Mouse (Mus musculus) layer of hippocampus, postnatal 36 days (tissue): ENCODE data around the gene Nbas. TPM values are rescaled to one million over a fixed set of nuclear protein-coding genes. Genes with fewer than 3 reads are reported as not detected.

ENCODE experiments used
- DNase-seq, 2 experiments: peaks; one replicate each; pipeline ENCODE4 v3.0.0; 2022
- total RNA-seq, 2 experiments: library from RNA; stranded (reverse); gene quantifications; 2 replicates each; pipeline ENCODE4 v1.2.3; 2021

The Nbas gene
- total RNA-seq, 2 experiments from 2014 or later, result 30.5 to 33.2 TPM

DNA sequence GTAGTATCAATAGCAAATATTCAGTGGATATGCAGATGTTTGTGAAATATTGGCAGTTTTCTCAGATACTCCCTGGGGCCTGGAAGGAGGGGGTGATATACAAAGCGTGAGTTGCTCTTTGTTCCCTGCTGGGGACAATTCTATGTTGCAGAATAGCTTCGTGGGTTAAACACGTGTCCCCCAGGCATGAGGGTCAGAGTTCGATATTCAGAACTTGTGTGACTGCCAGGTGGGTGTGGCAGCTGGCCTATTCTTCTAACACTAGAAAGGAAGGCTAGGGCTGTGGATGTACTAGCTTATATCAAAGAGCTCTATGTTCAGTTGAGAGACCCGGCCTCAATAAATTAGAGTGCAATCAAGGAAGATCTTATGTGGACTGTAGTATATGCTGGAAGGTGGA, 274.9 kb downstream of the Nbas start:
- DNase-seq, result no peak

DNA sequence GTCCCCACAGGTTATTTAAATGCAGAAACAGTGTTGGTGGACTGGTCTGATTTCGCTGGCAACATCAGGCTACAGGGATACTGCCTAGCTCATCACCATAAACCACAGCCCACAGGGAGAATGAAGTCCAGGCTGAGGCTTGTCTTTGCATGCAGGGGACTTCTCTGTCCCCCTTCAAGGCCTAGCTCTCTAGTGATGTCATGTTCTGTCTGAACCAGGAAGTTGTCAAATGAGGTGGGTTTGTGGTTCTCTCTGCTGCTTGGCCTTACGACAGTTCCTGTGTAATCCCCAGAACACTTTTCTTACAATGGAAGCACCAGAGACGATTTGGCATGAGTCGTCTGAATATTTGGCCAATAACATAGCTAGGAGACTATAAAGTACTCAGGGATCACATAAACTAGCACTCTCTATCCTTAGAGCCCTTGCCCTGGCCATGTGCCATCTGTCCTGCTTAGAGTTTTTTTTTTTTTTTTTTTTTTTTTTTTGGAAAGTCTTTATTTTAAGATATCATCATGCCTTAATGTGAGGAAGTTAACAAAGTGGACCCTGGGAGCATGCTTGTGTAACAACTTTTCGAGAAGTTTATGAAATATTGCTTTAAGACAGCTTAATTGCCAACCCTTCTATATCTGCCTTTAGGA, 294.8 kb downstream of the Nbas start:
- no peak for DNase-seq

DNA sequence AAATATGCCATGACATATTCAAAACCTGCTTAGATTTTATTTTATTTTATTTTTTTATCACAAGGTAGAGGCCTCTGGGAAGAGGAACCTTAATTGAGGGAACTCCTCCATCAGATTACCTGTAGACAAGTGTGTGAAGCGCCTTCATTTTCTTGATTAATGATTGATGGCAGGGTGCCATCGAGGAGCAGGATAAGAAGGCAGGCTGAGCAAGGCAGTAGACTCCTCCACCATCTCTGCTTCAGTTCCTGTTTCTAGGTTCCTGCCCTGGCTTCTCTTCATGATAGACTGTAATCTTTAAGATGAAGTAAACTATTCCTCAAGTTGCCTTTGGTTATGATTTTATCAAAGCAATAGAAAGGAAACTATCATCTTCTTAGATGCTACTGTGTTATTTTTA, 295.4 kb downstream of the Nbas start:
- DNase-seq, result no peak

DNA sequence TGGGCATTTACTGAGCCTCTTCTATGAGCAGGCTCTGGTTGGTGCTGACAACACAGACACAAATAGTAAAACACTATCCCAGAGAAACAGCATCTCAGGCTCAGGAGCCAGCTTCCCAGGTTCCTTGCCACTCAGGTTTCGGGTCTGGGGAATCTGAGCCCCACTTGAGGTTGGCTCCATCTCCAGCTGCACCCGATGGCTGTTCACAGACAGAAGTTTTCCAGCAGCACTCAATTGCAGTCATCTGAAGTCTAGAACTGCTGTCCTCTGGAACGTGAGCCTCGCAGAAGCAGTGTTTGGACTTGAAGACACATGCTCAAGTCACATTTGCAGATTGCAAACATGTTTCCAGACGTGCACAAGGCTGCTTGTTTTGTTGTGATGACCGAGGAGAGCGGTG, 297.5 kb downstream of the Nbas start:
- DNase-seq, result no peak

DNA sequence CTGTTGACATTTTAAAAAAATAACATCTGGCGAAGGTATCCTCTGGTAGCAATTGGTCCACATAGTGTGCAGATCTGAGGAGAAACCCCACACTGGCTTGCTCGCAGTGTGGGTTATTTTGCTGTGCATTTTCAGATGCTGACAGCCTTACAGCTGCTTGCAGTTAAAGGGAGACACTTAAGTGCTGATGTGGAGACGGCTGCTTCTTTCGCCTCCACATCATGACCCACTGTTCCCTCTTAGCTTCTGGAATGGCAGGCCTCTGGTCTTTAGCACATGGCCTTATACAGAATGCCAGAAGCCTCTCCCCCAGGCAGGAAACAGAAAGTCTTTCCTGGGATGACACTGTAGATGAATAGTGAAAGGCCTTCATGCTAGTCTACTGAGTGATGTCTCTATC, 306.2 kb downstream of the Nbas start:
- no peak for DNase-seq

DNA sequence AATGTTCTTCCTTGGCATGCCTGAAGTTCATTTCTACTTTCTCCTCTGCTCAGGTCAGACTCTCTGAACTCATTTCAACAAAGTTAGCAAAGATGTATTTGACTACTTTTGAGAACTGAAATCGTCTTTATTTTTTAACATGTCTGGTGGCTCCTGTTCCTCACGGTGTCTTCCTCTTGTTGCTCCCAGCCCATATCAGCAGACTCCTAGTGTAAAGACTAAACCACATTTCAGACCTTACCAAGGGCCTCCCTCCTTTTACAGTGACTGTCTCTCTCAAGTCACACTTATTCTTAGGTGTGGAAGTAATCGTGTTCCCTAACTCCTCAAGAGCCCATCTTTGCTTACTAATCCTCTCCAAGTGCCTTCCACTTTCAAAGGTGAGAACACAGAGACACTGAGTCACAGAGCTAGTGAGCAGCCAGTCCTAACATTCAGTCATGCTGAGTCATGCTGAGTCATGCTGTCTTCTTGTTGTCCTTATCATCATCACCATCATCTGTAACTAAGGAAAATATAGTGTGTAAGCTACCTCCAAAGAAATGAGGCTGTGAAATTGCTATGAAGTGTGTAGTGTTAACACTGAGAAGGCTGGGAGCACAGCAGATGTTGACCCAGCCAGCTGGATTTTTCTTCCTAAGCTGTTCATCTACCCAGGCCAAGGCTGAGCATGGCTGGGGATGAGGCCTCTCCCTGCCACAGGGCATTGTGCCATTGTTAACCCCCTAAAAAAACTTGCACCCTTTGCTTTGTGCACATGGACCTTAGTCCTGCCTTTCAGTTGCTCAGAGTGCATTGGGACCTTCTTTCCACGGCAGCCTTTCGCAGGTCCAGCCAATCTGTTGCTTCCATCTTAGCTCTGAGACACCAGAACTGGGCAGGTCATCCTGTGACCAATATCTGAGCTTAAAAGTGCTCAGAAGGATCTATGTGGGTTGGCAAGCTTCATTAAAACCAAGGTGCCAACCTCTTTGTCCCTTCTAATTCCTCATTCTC, 307.0 kb downstream of the Nbas start:
- DNase-seq, result no peak

DNA sequence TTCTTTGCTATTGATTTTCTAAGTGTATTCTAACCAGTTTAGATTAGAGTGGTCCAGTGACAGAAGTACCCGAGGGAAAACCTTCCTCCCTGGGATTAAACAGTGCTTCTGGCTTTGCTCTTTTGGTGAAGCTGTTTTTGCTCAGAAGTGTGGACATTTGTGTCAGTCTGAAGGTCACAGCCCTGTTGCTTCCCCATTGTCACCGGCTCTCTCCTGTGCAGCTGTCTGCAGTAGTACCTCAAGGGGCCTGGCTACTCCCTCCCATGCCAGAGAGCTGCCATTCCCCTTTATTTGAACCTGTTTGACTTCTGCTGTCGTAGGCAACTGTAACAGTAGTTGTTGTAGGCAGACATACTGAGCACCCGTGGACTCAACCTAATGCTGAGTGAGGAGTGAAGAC, 307.8 kb downstream of the Nbas start:
- no peak for DNase-seq

DNA sequence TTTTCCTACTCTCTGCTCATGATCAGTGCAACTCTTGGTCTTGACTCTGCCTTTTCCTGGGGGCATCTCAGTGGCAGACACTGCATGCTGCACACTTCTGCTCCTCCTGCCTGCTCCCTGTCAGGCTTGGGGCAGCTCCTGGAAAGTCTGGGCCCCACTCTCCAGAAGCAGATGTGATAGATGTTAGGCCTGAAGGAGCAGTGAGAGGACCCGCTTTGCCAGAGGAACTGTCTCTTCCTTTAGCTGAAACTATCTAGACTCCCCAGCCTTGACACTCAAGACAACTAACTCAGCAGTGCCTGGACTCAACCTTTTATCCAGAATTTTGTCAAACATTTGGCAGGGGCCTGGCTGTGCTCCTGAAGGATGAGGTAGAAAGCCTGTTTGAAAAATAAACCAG, 311.9 kb downstream of the Nbas start:
- no peak for DNase-seq

DNA sequence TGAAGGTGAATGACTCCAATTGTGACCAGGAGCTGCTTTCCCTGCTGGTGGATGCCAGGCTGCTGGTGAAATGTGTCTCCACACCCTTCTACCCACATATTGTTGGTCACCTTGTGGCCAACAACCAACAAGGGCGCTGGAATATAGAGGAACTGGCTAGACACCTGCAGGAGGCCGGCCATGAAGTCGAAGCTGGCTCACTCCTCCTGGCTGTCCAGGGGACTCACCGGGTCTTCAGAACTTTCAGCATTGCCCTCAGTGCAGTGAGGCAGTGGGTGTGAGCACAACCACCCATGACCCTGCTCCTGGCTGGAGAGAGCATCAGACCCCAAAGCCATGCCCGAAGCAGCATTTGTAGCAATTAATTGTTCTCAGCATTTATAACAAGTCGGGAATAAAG, 314.5 kb downstream of the Nbas start:
- no peak for DNase-seq

DNA sequence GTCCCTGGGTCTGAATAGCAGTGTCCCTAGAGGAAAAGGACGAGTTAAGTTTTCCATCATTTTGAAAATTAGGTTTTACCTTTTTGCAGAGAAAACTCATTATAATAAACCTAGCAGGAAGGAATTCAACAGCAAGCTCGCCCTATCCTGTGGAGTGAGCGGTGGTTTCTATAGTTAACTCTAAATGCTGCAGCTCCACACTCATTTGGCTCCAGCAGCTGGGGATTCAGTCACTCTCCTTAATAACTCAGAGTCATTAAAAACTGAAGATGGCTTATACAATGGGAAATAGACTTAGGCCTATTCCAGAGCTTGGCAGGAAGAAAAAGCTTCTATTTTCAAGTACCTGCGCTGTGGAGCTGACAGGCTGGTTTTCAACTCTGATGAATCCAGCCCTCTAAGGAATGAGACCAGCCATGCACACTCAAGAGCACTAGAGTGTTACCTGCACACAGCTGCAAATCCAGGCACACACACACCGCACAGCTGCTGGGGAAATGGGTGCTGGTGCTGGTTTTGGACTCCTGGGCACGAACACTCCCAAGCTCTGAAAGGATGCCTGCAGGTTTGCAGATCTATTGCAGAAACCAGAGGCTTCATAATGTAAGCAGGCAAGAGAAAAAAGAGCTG, 316.7 kb downstream of the Nbas start:
- DNase-seq, result no peak

DNA sequence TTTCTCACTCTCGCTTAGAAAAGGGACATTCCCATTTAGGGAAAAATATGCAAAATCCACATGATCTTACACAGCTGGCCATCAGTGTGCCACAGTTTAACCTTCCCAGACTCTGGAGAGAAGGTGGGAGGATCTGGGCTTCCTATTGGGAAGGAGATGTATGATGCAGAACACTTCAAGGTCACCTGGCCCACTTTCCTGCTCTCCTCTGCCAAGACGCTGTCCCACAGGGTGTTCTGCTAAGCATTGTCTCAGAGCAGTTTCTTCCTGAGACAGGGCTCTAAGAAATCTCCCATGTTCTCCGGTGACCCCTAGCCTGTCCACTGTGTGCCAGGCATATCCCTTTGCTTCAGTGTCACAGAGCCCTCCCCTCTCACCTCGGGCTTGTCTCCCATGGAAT, 318.7 kb downstream of the Nbas start:
- DNase-seq, result no peak

DNA sequence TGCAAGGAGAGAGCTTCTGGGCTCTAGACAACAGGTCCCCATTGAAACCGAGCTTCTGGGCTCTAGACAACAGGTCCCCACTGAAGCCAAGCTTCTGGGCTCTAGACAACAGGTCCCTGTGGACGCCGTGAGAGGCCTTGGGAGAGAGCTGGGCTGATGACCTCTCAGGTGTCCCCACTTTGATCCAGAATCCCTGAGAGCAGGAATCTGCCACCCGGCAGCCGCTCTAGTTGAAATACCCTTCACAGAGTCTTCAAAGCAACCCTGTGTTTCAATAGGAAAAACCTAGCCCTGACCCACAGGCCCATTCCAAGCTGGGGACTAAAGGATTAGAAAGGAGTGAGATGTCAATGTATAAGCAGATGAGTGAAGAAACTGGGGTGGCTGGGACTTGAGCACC, 320.1 kb downstream of the Nbas start:
- DNase-seq, result no peak

DNA sequence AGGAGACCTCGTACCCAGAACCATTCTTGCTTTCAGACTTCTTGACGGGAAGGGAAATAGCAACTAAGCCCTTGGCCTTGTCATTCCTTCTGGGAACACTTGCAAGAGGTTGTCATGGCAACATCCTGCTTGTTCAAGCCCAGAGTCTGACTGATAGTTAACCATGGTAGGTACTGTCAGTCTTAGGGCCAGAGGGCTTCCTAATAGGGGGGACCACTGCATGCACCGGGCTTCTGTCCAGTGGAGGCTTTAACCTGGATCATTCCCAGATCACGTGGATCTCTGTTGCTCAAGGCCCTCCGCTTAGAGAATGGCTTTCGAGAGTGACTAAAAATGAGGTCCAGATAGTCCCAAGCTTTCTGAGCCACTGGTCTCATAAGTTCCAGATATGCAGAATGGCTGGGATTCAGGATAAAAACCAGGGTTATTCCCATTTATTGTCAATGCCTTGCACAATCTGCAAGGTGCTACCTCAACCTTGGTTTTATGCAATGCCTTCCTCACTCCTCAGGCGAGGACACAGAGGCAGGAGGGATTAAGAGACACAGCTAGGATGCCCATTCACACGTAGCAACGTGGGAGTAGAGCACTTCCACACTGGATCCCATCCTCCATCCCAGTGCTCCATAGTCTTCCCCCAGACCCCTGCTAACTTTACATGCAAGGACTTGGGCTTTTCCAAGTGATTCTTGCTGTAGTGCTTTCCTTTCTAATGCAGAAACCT, 326.0 kb downstream of the Nbas start:
- peak; percentile 9 to 12 for DNase-seq

DNA sequence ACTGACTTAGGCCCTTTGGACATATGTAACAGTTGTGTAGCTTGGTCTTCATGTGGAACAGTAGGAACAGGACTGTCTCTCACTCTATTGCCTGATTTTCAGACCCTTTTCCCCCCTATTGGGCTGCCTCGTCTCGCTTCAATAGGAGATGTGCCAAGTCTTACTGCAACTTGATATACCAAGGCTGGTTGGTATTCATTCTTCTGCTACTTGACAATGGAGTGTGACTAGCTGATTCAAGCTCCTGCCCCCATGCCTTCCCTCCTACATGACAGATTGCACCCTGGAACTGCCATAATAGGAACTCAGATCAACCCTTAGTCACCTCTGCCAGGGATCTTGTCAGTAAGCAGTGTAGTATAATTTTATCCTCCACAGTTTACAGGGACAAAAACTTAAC, 328.1 kb downstream of the Nbas start:
- no peak for DNase-seq

DNA sequence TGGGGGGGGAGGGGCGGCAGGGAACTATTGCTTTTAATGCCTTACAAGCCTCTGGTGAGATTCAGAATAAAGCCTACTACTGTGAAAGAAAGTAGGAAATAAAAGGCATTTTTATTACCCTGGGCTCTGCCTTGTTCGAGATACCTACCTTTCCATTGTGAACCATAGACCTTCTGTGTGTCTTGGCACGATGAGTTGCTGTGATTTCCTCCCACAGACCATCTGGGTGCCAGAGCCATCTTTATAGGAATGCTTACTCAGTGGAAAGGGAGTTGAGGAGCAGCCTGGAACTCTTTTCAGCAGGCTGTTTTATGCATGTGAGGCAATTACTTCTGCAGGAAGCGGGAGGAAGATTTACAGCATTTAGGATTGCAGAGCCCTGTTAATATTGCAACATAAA, 329.6 kb downstream of the Nbas start:
- DNase-seq, result peak; percentile 71 to 79

DNA sequence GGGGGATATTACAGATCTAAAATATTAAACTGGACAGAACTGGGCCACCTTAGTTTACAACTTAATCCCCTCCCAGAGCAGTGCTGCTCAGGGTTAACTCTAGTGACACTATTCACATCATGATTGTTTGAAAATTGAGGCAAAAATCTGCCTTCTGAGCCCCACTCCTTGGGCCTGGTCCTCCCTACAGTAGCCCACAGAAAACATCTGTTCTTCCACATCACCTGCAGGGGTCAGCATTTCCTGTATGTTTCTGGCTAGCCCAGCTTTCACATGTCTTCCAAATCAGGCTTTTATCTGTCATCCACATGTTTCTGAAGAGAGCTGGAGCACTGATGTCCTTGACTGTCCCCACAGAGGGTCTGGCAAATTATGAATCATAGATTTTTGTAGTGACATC, 333.5 kb downstream of the Nbas start:
- no peak for DNase-seq

DNA sequence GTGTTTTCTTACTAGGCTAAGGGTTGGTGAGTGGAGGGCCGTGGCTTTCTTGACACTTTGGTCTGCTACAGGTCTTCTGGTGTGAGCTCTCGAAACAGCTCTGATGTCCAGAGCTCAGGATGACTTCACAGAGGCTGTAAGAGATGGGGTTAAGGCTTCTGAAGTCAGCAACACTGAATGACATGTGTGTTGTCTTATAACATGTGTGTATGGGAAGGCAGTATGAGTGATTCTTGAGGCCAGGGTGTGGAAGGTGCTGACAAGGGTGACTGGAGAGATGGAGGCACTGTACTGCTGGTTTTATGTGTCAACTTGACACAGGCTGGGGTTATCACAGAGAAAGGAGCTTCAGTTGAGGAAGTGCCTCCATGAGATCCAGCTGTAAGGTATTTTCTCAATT, 338.1 kb downstream of the Nbas start:
- DNase-seq, result no peak

DNA sequence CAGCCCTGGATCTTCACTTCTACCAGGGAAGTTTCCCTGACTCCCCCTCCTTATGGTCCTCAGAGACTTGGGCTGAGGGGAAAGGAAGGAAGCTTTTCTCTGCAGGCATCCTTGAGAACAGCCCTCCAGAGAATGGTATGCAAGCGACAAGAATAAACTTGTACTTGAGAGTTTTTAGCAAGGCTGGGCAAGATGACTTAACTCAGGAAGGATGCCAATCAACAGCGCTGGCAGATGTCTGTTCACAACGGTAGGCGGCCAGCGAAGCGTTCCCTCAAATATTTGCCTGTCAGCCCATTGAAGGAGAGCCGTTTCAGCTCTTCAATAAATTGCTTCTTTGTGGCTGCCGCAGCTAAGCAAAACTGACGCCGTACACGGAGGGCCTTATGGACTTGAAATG, 340.1 kb downstream of the Nbas start:
- peak; percentile 36 to 62 for DNase-seq

DNA sequence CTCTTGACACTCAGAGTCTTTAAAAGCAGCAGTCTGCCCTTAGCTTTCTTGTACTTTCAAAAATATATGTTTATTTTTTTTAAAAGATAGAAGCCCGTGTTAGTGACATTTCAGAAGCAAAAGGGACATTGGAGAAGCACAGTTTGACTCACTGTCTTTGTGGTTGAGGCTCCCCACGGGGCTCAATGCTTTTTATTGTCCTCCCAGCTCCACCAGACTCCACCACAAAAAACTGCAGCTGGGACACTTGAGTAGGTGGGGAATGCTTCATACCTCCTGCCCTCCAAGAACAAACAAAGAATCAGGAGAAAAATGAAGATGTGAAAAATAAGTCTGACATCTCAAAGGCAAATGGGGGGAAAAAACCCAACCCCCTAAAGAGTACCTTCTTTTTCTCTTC, 344.1 kb downstream of the Nbas start:
- no peak for DNase-seq

DNA sequence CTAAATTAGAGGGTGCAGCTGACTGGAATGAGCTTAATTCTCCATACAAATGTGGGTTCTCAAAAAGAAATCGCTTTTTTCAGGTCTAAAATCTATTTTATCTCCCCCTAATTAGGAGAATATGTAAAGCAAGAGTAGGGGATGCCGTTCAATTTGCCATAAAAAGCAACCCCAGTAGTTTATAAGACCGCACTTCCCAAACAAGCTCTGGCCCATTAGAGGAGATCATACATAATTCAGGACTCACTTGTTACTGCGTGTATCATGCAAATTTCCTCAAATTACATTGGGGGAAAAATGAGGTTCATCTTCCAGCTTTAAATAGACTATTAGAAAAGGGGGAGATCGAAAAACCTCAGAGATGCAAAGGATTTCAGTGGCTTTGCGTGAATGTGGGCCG, 346.7 kb downstream of the Nbas start:
- DNase-seq, result no peak

DNA sequence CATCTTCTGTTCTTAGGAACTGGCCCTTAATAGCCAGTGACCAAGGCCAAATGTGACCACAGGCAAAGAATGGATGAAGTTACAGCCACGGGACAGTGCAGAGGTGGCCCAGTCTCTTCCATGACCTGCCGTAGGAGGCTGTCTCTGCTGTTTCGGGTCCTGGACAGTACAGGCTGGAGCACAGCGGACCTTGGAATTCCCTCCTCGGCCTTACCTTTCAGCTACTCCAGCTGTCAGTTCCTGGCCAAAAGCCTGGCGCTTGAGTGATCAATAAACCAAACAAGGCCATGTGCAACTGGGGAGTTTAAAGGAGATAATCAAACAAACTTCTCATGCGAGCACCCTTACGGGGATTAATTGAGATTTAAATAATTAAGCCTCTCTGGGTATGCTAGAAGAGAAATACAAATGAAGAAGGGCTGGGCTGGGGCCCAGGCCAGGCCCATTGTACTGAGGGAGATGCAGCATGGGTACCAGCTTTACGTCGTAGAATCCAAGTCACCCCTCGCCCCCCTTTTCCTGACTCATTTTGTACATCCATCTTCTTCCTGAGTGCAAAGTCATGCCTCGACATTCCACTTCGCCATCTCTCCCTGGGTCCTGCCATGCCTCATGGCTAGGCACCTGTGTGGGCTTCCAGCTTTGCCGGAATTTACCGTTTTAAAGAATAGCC, 353.4 kb downstream of the Nbas start:
- DNase-seq, result no peak
